Mouse (Mus musculus): ENCODE measurements around the gene Cdc42bpg.
A peak's percentile ranks its signal among the peaks of the same experiment; 100 is the strongest.

DNA sequence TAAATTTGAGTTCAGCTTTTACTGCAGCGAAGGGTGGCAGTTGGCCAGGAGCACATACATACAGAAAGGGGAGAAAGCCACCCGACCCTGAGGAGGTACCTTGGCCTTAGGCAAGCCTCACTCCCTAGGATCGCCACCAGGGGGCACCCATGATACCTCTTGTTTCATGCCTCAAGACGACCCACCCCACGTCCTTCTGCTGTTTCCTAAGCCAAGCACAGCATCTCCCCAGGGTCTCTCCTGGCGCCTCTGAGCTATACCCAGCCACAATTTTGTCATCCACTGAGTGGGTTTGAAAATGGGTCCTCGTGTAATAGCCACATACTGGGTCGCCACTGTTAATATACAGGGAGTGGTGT, 38.1 kb upstream of the Cdc42bpg start:
- TF ChIP-seq CTCF (IDR thresholded peaks at IDR 0.05; ENCODE audit: insufficient read depth, low read length): peak; percentile 93
- no peak for TF ChIP-seq POLR2A (IDR thresholded peaks at IDR 0.05; ENCODE audit: borderline replicate concordance, extremely low read depth, low read depth, low read length)
